Mouse (Mus musculus) ES-Bruce4 (cell line): ENCODE results near the gene H2-Q7.

ENCODE experiments used
- CTCF ChIP-seq: IDR thresholded peaks from one replicate; pipeline ENCODE4 v1.8.1; 2011; ENCODE audit warnings: low read depth, low read length
- EP300 ChIP-seq: IDR thresholded peaks from 2 replicates; pipeline ENCODE4 v1.6.1; 2011; ENCODE audit warnings: low read depth, low read length; ENCODE audit not compliant: insufficient read depth
- POLR2A ChIP-seq: IDR thresholded peaks from one replicate; pipeline ENCODE4 v1.8.1; 2011; ENCODE audit warnings: low read length; ENCODE audit not compliant: insufficient read depth

DNA sequence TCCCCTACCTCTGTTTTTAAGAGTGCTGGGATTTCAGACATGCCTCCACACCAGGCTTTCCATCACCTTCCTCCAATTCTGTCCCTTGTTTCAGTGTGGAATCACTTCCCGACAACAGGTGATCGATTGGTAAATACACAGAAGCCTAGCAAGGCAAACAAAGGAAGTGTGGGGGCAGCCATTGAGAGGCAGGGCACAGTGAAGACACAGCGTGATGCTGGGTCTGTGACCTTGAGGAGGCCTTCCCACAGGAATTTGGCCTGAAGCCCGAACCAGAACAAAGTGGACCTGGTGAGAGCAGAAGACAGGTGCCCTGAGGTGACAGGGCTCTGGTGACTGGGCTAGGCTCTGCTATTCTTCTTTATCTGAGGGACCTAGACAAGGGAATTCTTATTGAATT lies 46.7 kb downstream of the H2-Q7 start:
- TF ChIP-seq CTCF (no peak), POLR2A (no peak), EP300 (peak; percentile 95)
